Mouse (Mus musculus) embryo, embryonic 11 days (tissue): ENCODE data around the gene Zfp990.
"Not testable (repeated sequence)": the region's sequence is repeated elsewhere in the genome, so short reads cannot be mapped to it uniquely, and the experiment has no call there.

Experiments
- DNase-seq: peaks from one replicate; pipeline ENCODE4 v3.0.0-alpha.2; 2015

The Zfp990 gene

GRCm38 (mm10) chr4:145510459-145510858 is at the start of gene Zfp990:
TSS of gene Zfp990 (plus strand) at chr4:145510759.
- not testable (repeated sequence) for DNase-seq

GRCm38 (mm10) chr4:145463553-145464253 is 46.9 kb upstream of the Zfp990 start:
- DNase-seq = peak; percentile 69

GRCm38 (mm10) chr4:145478128-145478527 is 32.4 kb upstream of the Zfp990 start:
- no peak for DNase-seq

- DNase-seq = not testable (repeated sequence)
These were observed 29.9 kb upstream of the Zfp990 start for GRCm38 (mm10) chr4:145480699-145481098.

- no peak for DNase-seq
These were observed 21.2 kb upstream of the Zfp990 start for GRCm38 (mm10) chr4:145489396-145489795.

- no peak for DNase-seq
These were observed 18.4 kb upstream of the Zfp990 start for GRCm38 (mm10) chr4:145492132-145492531.

- DNase-seq = peak; percentile 0
These were observed 17.2 kb upstream of the Zfp990 start for GRCm38 (mm10) chr4:145493316-145493715.

- DNase-seq = not testable (repeated sequence)
These were observed 4.1 kb downstream of the Zfp990 start for GRCm38 (mm10) chr4:145514637-145515036.

GRCm38 (mm10) chr4:145515776-145516565 is 5.4 kb downstream of the Zfp990 start:
- not testable (repeated sequence) for DNase-seq

- not testable (repeated sequence) for DNase-seq
These were observed 6.8 kb downstream of the Zfp990 start for GRCm38 (mm10) chr4:145517391-145517790.

- DNase-seq = not testable (repeated sequence)
These were observed 33.3 kb downstream of the Zfp990 start for GRCm38 (mm10) chr4:145543861-145544260.

- not testable (repeated sequence) for DNase-seq
These were observed 34.5 kb downstream of the Zfp990 start for GRCm38 (mm10) chr4:145545106-145545505.

GRCm38 (mm10) chr4:145545734-145546349 is 35.3 kb downstream of the Zfp990 start:
- DNase-seq = not testable (repeated sequence)

GRCm38 (mm10) chr4:145546477-145546876 is 35.9 kb downstream of the Zfp990 start:
- DNase-seq = not testable (repeated sequence)

GRCm38 (mm10) chr4:145556680-145557079 is 46.1 kb downstream of the Zfp990 start:
- no peak for DNase-seq

GRCm38 (mm10) chr4:145559505-145560099 is 49.0 kb downstream of the Zfp990 start:
- no peak for DNase-seq

- DNase-seq = no peak
These were observed 53.7 kb downstream of the Zfp990 start for GRCm38 (mm10) chr4:145564111-145564821.

- DNase-seq = not testable (repeated sequence)
These were observed 59.9 kb downstream of the Zfp990 start for GRCm38 (mm10) chr4:145570461-145570860.

- not testable (repeated sequence) for DNase-seq
These were observed 66.1 kb downstream of the Zfp990 start for GRCm38 (mm10) chr4:145576623-145577022.

- DNase-seq = not testable (repeated sequence)
These were observed 69.8 kb downstream of the Zfp990 start for GRCm38 (mm10) chr4:145580333-145580732.

- peak; percentile 33 for DNase-seq
These were observed 74.5 kb downstream of the Zfp990 start, which contains the start of gene Gm13212 for GRCm38 (mm10) chr4:145585078-145585477. TSS of gene Gm13212 (plus strand) at chr4:145585166.

- DNase-seq = not testable (repeated sequence)
These were observed 75.5 kb downstream of the Zfp990 start for GRCm38 (mm10) chr4:145586046-145586445.
